Comparison of ENCODE assay signal across 9 mouse cellular contexts in the genomic region with DNA sequence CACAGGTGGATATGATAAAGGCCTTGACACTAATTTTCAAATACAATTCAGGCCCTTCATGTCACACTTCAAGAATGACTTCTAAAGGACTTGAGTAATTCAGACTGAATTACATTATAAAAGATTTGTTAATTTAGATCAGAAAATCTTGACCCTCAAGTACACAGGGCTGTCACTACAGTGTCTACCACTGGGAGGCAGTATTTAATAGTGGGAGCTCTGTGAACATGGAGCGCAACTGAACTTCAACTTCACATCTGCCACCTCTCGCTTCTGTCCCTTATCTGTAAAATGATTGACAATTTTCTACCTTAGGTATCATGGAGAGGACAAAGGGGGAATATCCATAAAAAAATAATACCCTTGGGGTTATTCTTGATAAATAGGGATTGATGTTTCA. TPM values are rescaled to one million over a fixed set of nuclear protein-coding genes. Genes with fewer than 3 reads are reported as not detected.
DNase-seq lines count a peak whose midpoint lies in the region; ATAC-seq lines count a peak whose summit lies in the region.
"Had no signal": no experiment of that assay in that cellular context is flagged by ENCODE, and none has a peak within 500 bp of the region (broad histone marks: within the 10 kb centered on the region; RNA-seq: fewer than 3 reads in every experiment).

No protein-coding gene starts in this region.

- H3K27me3 ChIP-seq in kidney, embryonic 14.5 days (ENCODE audit: control insufficient read depth, insufficient read depth, low read length): no peaks in the 10 kb centered on the region
- H3K27me3 ChIP-seq: embryonic facial prominence, embryonic 15.5 days had no signal

- peaks cover 7% of the 10 kb centered on the region; the same call in 1 of the 2 replicates for H3K36me3 ChIP-seq in kidney, embryonic 14.5 days (ENCODE audit: control insufficient read depth, insufficient read depth, low read length)

- no peak overlapping the region for H3K4me2 ChIP-seq in kidney, embryonic 14.5 days (replicated peaks; ENCODE audit: low read depth, low read length)
- H3K4me2 ChIP-seq: embryonic facial prominence, embryonic 15.5 days had no signal

- H3K9me3 ChIP-seq in kidney, embryonic 14.5 days (ENCODE audit: control insufficient read depth, low read length): no peaks in the 10 kb centered on the region
- H3K9me3 ChIP-seq: embryonic facial prominence, embryonic 15.5 days had no signal

- ATAC-seq in kidney, embryonic 14.5 days (ENCODE audit: low FRiP score, low TSS enrichment): no peak
- ATAC-seq in CD4-positive, CD25-positive, alpha-beta regulatory T cell, adult 4 months: peak; percentile 74

- H3K27ac ChIP-seq in kidney, embryonic 14.5 days (ENCODE audit: low read depth, low read length): no peak overlapping the region
- H3K27ac ChIP-seq: embryonic facial prominence, embryonic 15.5 days had no signal

- H3K4me1 ChIP-seq in kidney, embryonic 14.5 days (ENCODE audit: control insufficient read depth, insufficient read depth, low read length): no peaks in the 10 kb centered on the region

- 27% methylated on average over 2 of the region's 2 CpGs for WGBS in kidney, embryonic 14.5 days

- H3K4me3 ChIP-seq in kidney, embryonic 14.5 days (ENCODE audit: low read length): no peak overlapping the region
- H3K4me3 ChIP-seq: embryonic facial prominence, embryonic 15.5 days had no signal

- peak; percentile 47 to 57 for DNase-seq in kidney, adult 8-10 months
- peak; percentile 39 for DNase-seq in T-cell, adult 2 months (ENCODE audit: low spot score)
- peak; percentile 31 for DNase-seq in embryo, embryonic 9.5 days (ENCODE audit: extremely low spot score)
- peak; percentile 53 to 71 for DNase-seq in left cerebral cortex, adult 18-20 months (ENCODE audit: low spot score in 2 of 2)
- DNase-seq in right cerebral cortex, postnatal 25 days: peak; percentile 11
- DNase-seq in ovary, postnatal 36 days (ENCODE audit: low spot score): no peak

- H3K9ac ChIP-seq in kidney, embryonic 14.5 days (ENCODE audit: low read depth, low read length): no peak overlapping the region
- H3K9ac ChIP-seq: embryonic facial prominence, embryonic 15.5 days had no signal

RNA-seq across cellular contexts. Expression of a gene that starts 8.7 kb away (rescaled TPM):
- polyA plus RNA-seq in kidney, embryonic 14.5 days (2014; fragmentation: Nextera tagmentation; extraction: Ambion mirVana): 7.8 and 14.6 TPM in 2 replicates
- under 1 TPM; 0.67 to 0.73 TPM for polyA plus RNA-seq in CD4-positive, CD25-positive, alpha-beta regulatory T cell, adult 4 months (2017; shearing (Covaris generic))
- 10 to 100 TPM; 11.2 to 13.1 TPM for total RNA-seq in left cerebral cortex, adult 18-20 months (2021)

RNA-seq across cellular contexts. Expression of a gene that starts 10.9 kb away (rescaled TPM):
- polyA plus RNA-seq in kidney, embryonic 14.5 days (2014; fragmentation: Nextera tagmentation; extraction: Ambion mirVana): 18.4 and 25.8 TPM in 2 replicates
- polyA plus RNA-seq in CD4-positive, CD25-positive, alpha-beta regulatory T cell, adult 4 months (2017; shearing (Covaris generic)): not detected
- total RNA-seq in left cerebral cortex, adult 18-20 months (2021): 1 to 10 TPM; 9.5 to 9.9 TPM

RNA-seq across cellular contexts. Expression of a gene that starts 19.9 kb away (rescaled TPM):
- 5.2 and 6.3 TPM in 2 replicates for polyA plus RNA-seq in kidney, embryonic 14.5 days (2014; fragmentation: Nextera tagmentation; extraction: Ambion mirVana)
- polyA plus RNA-seq in CD4-positive, CD25-positive, alpha-beta regulatory T cell, adult 4 months (2017; shearing (Covaris generic)): under 1 TPM in 1 of 2 experiments, not detected in 1; 0.22 TPM
- total RNA-seq in left cerebral cortex, adult 18-20 months (2021): 100 to 1,000 TPM; 148 TPM

Comparison
In these comparisons a context has a peak if more than half of its experiments do, and no peak if none do; other contexts are left out.
1. RNA of a gene that starts 10.9 kb away (polyA plus RNA-seq): 18.4 to 25.8 TPM in kidney, embryonic 14.5 days; not detected in CD4-positive, CD25-positive, alpha-beta regulatory T cell, adult 4 months; every median in the first group is over 10 times any median in the second.